Mouse (Mus musculus) erythroblast, embryonic 14.5 days (primary cell): ENCODE results near the gene Fam107b. TPM values are rescaled to one million over a fixed set of nuclear protein-coding genes. Genes with fewer than 3 reads are reported as not detected.

Experiments used
- H3K27me3 ChIP-seq: 2 replicates; pipeline ENCODE4 v1.6.1; 2012; ENCODE audit warnings: inconsistent platforms; ENCODE audit not compliant: control insufficient read depth
- H3K36me3 ChIP-seq: 2 replicates; pipeline ENCODE4 v1.6.1; 2012; ENCODE audit warnings: mild to moderate bottlenecking, inconsistent platforms; ENCODE audit not compliant: control insufficient read depth
- H3K4me1 ChIP-seq: 2 replicates; pipeline ENCODE4 v1.6.1; 2012; ENCODE audit warnings: inconsistent platforms; ENCODE audit not compliant: control insufficient read depth
- H3K4me3 ChIP-seq: replicated peaks from 2 replicates; pipeline ENCODE3; 2012; ENCODE audit warnings: moderate library complexity, mild to moderate bottlenecking, inconsistent platforms
- H3K9me3 ChIP-seq: 2 replicates; pipeline ENCODE4 v1.6.1; 2012; ENCODE audit warnings: low read length, inconsistent platforms, mixed read lengths; ENCODE audit not compliant: control insufficient read depth
- GATA1 ChIP-seq: IDR thresholded peaks from 2 replicates; pipeline ENCODE4 v1.6.1; 2012; ENCODE audit warnings: low read length, inconsistent platforms, mixed read lengths
- TAL1 ChIP-seq: IDR thresholded peaks from 3 replicates; pipeline ENCODE4 v1.6.1; 2012; ENCODE audit warnings: low read length, inconsistent platforms, mixed read lengths
- polyA plus RNA-seq: library from polyadenylated mRNA; stranded (reverse); fragments of >175 nt; gene quantifications from 2 replicates; pipeline ENCODE4 v1.2.3, GENCODE M21; 2012

Gene Fam107b
- polyA plus RNA-seq, 1 experiment = 0.90 TPM

- Histone ChIP-seq H3K36me3 (no peaks in the 10 kb centered on the region), H3K4me3 (no peak overlapping the region), H3K4me1 (no peaks in the 10 kb centered on the region), H3K27me3 (no peaks in the 10 kb centered on the region), H3K9me3 (no peaks in the 10 kb centered on the region)
- TF ChIP-seq TAL1 (no peak), GATA1 (no peak)
Observed at GRCm38 (mm10) chr2:3629096-3629495, 58.8 kb downstream of the Fam107b start.

GRCm38 (mm10) chr2:3629741-3630140 is 59.5 kb downstream of the Fam107b start:
- Histone ChIP-seq H3K9me3 (no peaks in the 10 kb centered on the region), H3K27me3 (no peaks in the 10 kb centered on the region), H3K4me3 (no peak overlapping the region), H3K36me3 (no peaks in the 10 kb centered on the region), H3K4me1 (no peaks in the 10 kb centered on the region)
- TF ChIP-seq GATA1 (no peak), TAL1 (no peak)

GRCm38 (mm10) chr2:3630769-3631477 is 60.6 kb downstream of the Fam107b start:
- Histone ChIP-seq H3K27me3 (no peaks in the 10 kb centered on the region), H3K4me3 (no peak overlapping the region), H3K4me1 (no peaks in the 10 kb centered on the region), H3K9me3 (no peaks in the 10 kb centered on the region), H3K36me3 (no peaks in the 10 kb centered on the region)
- TF ChIP-seq TAL1 (no peak), GATA1 (no peak)

GRCm38 (mm10) chr2:3633137-3633536 is 62.8 kb downstream of the Fam107b start:
- Histone ChIP-seq H3K9me3 (no peaks in the 10 kb centered on the region), H3K36me3 (no peaks in the 10 kb centered on the region)
- no peak for TF ChIP-seq GATA1
- TF ChIP-seq TAL1 = no peak

GRCm38 (mm10) chr2:3636771-3637170 is 66.5 kb downstream of the Fam107b start:
- Histone ChIP-seq H3K36me3 (no peaks in the 10 kb centered on the region), H3K27me3 (no peaks in the 10 kb centered on the region), H3K4me1 (no peaks in the 10 kb centered on the region), H3K9me3 (no peaks in the 10 kb centered on the region), H3K4me3 (no peak overlapping the region)
- TF ChIP-seq TAL1 (no peak), GATA1 (no peak)

More at GRCm38 (mm10) chr2:3633137-3633536, 62.8 kb downstream of the Fam107b start:
- no peaks in the 10 kb centered on the region for H3K4me1 ChIP-seq
- H3K4me3 ChIP-seq = no peak overlapping the region
- H3K27me3 ChIP-seq = no peaks in the 10 kb centered on the region

- H3K4me3 ChIP-seq = no peak overlapping the region
- TF ChIP-seq TAL1 = no peak
- no peak for TF ChIP-seq GATA1
- H3K4me1 ChIP-seq = no peaks in the 10 kb centered on the region
- H3K9me3 ChIP-seq = no peaks in the 10 kb centered on the region
- no peaks in the 10 kb centered on the region for H3K27me3 ChIP-seq
- no peaks in the 10 kb centered on the region for H3K36me3 ChIP-seq
Observed at GRCm38 (mm10) chr2:3641001-3641770, 70.9 kb downstream of the Fam107b start.

- Histone ChIP-seq H3K4me3 (no peak overlapping the region), H3K9me3 (no peaks in the 10 kb centered on the region), H3K4me1 (no peaks in the 10 kb centered on the region), H3K36me3 (no peaks in the 10 kb centered on the region), H3K27me3 (no peaks in the 10 kb centered on the region)
- TF ChIP-seq TAL1 = no peak
- no peak for TF ChIP-seq GATA1
Observed at GRCm38 (mm10) chr2:3642949-3643348, 72.7 kb downstream of the Fam107b start.

- no peak overlapping the region for H3K4me3 ChIP-seq
- no peaks in the 10 kb centered on the region for H3K36me3 ChIP-seq
- TF ChIP-seq TAL1 (no peak), GATA1 (no peak)
- no peaks in the 10 kb centered on the region for H3K27me3 ChIP-seq
- H3K9me3 ChIP-seq = no peaks in the 10 kb centered on the region
- H3K4me1 ChIP-seq = no peaks in the 10 kb centered on the region
Observed at GRCm38 (mm10) chr2:3645741-3646140, 75.5 kb downstream of the Fam107b start.

GRCm38 (mm10) chr2:3649171-3649570 is 78.9 kb downstream of the Fam107b start:
- no peak for TF ChIP-seq GATA1
- Histone ChIP-seq H3K4me3 (no peak overlapping the region), H3K9me3 (no peaks in the 10 kb centered on the region), H3K27me3 (no peaks in the 10 kb centered on the region), H3K4me1 (no peaks in the 10 kb centered on the region), H3K36me3 (no peaks in the 10 kb centered on the region)
